Mouse (Mus musculus): ENCODE results near the gene Clpx. TPM values are rescaled to one million over a fixed set of nuclear protein-coding genes. Genes with fewer than 3 reads are reported as not detected.

The Clpx gene
- total and polyA plus RNA-seq, 3 experiments = 14.0 to 64.9 (median 41.9) TPM

- TF ChIP-seq POLR2AphosphoS5 (IDR thresholded peaks at IDR 0.05; ENCODE audit: insufficient replicate concordance, low read depth, low read length) (no peak), TAL1 (conservative IDR thresholded peaks at IDR 0.05; ENCODE audit: low read depth, low read length) (no peak)
- peaks cover 3% of the 10 kb centered on the region for H3K36me3 ChIP-seq (replicated peaks)
- peaks cover 29% of the 10 kb centered on the region for H3K9me3 ChIP-seq (replicated peaks)
- no peak for DNase-seq (ENCODE audit: low spot score)
- H3K27me3 ChIP-seq (ENCODE audit: insufficient read depth, low read length) = no peaks in the 10 kb centered on the region
- peaks cover 14% of the 10 kb centered on the region for H3K4me1 ChIP-seq (ENCODE audit: insufficient read depth, low read depth, low read length)
- no peak overlapping the region for H3K4me3 ChIP-seq (ENCODE audit: low read depth, low read length)
- no peak for ATAC-seq (ENCODE audit: extremely low read depth, insufficient number of reproducible peaks, low FRiP score, poor library complexity, severe bottlenecking)
Observed at GRCm38 (mm10) chr9:65289988-65290387, 4.1 kb upstream of the Clpx start.

GRCm38 (mm10) chr9:65292421-65292820 is 1.6 kb upstream of the Clpx start:
- DNase-seq (ENCODE audit: low spot score) (no peak), ATAC-seq (ENCODE audit: extremely low read depth, insufficient number of reproducible peaks, low FRiP score, poor library complexity, severe bottlenecking) (no peak)
- Histone ChIP-seq H3K27me3 (ENCODE audit: insufficient read depth, low read length) (no peaks in the 10 kb centered on the region), H3K9me3 (replicated peaks) (peaks cover 23% of the 10 kb centered on the region), H3K4me3 (ENCODE audit: low read depth, low read length) (no peak overlapping the region), H3K4me1 (ENCODE audit: insufficient read depth, low read depth, low read length) (peaks cover 23% of the 10 kb centered on the region), H3K36me3 (replicated peaks) (peaks cover 17% of the 10 kb centered on the region)
- TF ChIP-seq POLR2AphosphoS5 (IDR thresholded peaks at IDR 0.05; ENCODE audit: insufficient replicate concordance, low read depth, low read length) = no peak
- TF ChIP-seq TAL1 (conservative IDR thresholded peaks at IDR 0.05; ENCODE audit: low read depth, low read length) = no peak
- TF ChIP-seq GATA2 (IDR thresholded peaks at IDR 0.05; ENCODE audit: borderline replicate concordance, low read depth, low read length) = no peak
- no peak for TF ChIP-seq GATA1 (IDR thresholded peaks at IDR 0.05; ENCODE audit: borderline replicate concordance, low read length)
- no peak for TF ChIP-seq CTCF (IDR thresholded peaks at IDR 0.05; ENCODE audit: low read depth, low read length)

- no peak for TF ChIP-seq TAL1 (conservative IDR thresholded peaks at IDR 0.05; ENCODE audit: low read depth, low read length)
- no peak for TF ChIP-seq CTCF (IDR thresholded peaks at IDR 0.05; ENCODE audit: low read depth, low read length)
- no peak for TF ChIP-seq GATA1 (IDR thresholded peaks at IDR 0.05; ENCODE audit: borderline replicate concordance, low read length)
- no peak for TF ChIP-seq POLR2AphosphoS5 (IDR thresholded peaks at IDR 0.05; ENCODE audit: insufficient replicate concordance, low read depth, low read length)
- no peak for TF ChIP-seq GATA2 (IDR thresholded peaks at IDR 0.05; ENCODE audit: borderline replicate concordance, low read depth, low read length)
- Histone ChIP-seq H3K4me1 (ENCODE audit: insufficient read depth, low read depth, low read length) (peaks cover 23% of the 10 kb centered on the region), H3K27me3 (ENCODE audit: insufficient read depth, low read length) (no peaks in the 10 kb centered on the region), H3K36me3 (replicated peaks) (peaks cover 24% of the 10 kb centered on the region), H3K9me3 (replicated peaks) (peaks cover 17% of the 10 kb centered on the region), H3K4me3 (ENCODE audit: low read depth, low read length) (peak overlapping the region; percentile 91)
- no peak for DNase-seq (ENCODE audit: low spot score)
- no peak for ATAC-seq (ENCODE audit: extremely low read depth, insufficient number of reproducible peaks, low FRiP score, poor library complexity, severe bottlenecking)
Observed at GRCm38 (mm10) chr9:65293119-65293518, 941 bp upstream of the Clpx start.

GRCm38 (mm10) chr9:65293580-65293972 is 484 bp upstream of the Clpx start:
- Histone ChIP-seq H3K36me3 (replicated peaks) (peaks cover 25% of the 10 kb centered on the region), H3K4me3 (ENCODE audit: low read depth, low read length) (peak overlapping the region; percentile 91), H3K4me1 (ENCODE audit: insufficient read depth, low read depth, low read length) (peaks cover 23% of the 10 kb centered on the region), H3K9me3 (replicated peaks) (peaks cover 14% of the 10 kb centered on the region), H3K27me3 (ENCODE audit: insufficient read depth, low read length) (no peaks in the 10 kb centered on the region)
- ATAC-seq (ENCODE audit: extremely low read depth, insufficient number of reproducible peaks, low FRiP score, poor library complexity, severe bottlenecking) = no peak
- no peak for DNase-seq (ENCODE audit: low spot score)
- TF ChIP-seq CTCF (IDR thresholded peaks at IDR 0.05; ENCODE audit: low read depth, low read length) (no peak), POLR2AphosphoS5 (IDR thresholded peaks at IDR 0.05; ENCODE audit: insufficient replicate concordance, low read depth, low read length) (no peak), TAL1 (conservative IDR thresholded peaks at IDR 0.05; ENCODE audit: low read depth, low read length) (no peak), GATA1 (IDR thresholded peaks at IDR 0.05; ENCODE audit: borderline replicate concordance, low read length) (no peak), GATA2 (IDR thresholded peaks at IDR 0.05; ENCODE audit: borderline replicate concordance, low read depth, low read length) (no peak)

GRCm38 (mm10) chr9:65294716-65295378 is 787 bp downstream of the Clpx start:
- peaks cover 23% of the 10 kb centered on the region for H3K4me1 ChIP-seq (ENCODE audit: insufficient read depth, low read depth, low read length)
- peaks cover 2% of the 10 kb centered on the region for H3K9me3 ChIP-seq (replicated peaks)
- peak overlapping the region; percentile 91 for H3K4me3 ChIP-seq (ENCODE audit: low read depth, low read length)
- ATAC-seq (ENCODE audit: extremely low read depth, insufficient number of reproducible peaks, low FRiP score, poor library complexity, severe bottlenecking) (no peak), DNase-seq (ENCODE audit: low spot score) (peak; percentile 25)
- H3K27me3 ChIP-seq (ENCODE audit: insufficient read depth, low read length) = no peaks in the 10 kb centered on the region
- peaks cover 34% of the 10 kb centered on the region for H3K36me3 ChIP-seq (replicated peaks)
- TF ChIP-seq POLR2AphosphoS5 (IDR thresholded peaks at IDR 0.05; ENCODE audit: insufficient replicate concordance, low read depth, low read length) (no peak), GATA2 (IDR thresholded peaks at IDR 0.05; ENCODE audit: borderline replicate concordance, low read depth, low read length) (no peak), CTCF (IDR thresholded peaks at IDR 0.05; ENCODE audit: low read depth, low read length) (no peak), TAL1 (conservative IDR thresholded peaks at IDR 0.05; ENCODE audit: low read depth, low read length) (no peak), GATA1 (IDR thresholded peaks at IDR 0.05; ENCODE audit: borderline replicate concordance, low read length) (no peak)

- Histone ChIP-seq H3K4me3 (ENCODE audit: low read depth, low read length) (no peak overlapping the region), H3K36me3 (replicated peaks) (peaks cover 51% of the 10 kb centered on the region)
Observed at GRCm38 (mm10) chr9:65297056-65297455, 3.0 kb downstream of the Clpx start.

More at GRCm38 (mm10) chr9:65297056-65297455, 3.0 kb downstream of the Clpx start:
- no peak for TF ChIP-seq GATA1 (IDR thresholded peaks at IDR 0.05; ENCODE audit: borderline replicate concordance, low read length)
- no peak for TF ChIP-seq GATA2 (IDR thresholded peaks at IDR 0.05; ENCODE audit: borderline replicate concordance, low read depth, low read length)
- TF ChIP-seq CTCF (IDR thresholded peaks at IDR 0.05; ENCODE audit: low read depth, low read length) = no peak
- no peak for TF ChIP-seq POLR2AphosphoS5 (IDR thresholded peaks at IDR 0.05; ENCODE audit: insufficient replicate concordance, low read depth, low read length)
- TF ChIP-seq TAL1 (conservative IDR thresholded peaks at IDR 0.05; ENCODE audit: low read depth, low read length) = no peak
- ATAC-seq (ENCODE audit: extremely low read depth, insufficient number of reproducible peaks, low FRiP score, poor library complexity, severe bottlenecking) = no peak
- no peaks in the 10 kb centered on the region for H3K27me3 ChIP-seq (ENCODE audit: insufficient read depth, low read length)
- H3K4me1 ChIP-seq (ENCODE audit: insufficient read depth, low read depth, low read length) = peaks cover 21% of the 10 kb centered on the region
- no peak for DNase-seq (ENCODE audit: low spot score)
- H3K9me3 ChIP-seq (replicated peaks) = no peaks in the 10 kb centered on the region
